Mouse (Mus musculus): ENCODE results near the gene Ckm.

Gene Ckm

DNA sequence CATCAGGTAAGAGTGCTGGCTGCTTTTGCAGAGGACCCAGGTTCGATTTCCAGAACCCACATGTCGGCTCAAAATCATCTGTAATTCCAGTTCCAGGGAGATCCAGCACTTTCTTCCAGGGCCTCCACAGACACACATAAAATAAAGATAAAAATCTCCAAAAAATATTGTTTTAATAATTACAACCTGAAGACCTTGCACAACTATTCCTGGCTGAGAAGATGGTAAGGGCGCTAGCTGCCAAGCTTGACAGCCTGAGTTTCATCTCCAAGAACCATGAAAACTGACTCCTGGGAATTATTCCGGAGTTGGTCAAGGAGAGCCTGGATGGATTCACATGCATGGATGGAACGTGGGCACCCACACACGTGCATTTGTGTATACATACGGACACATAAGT is at the start of gene Ckm:
TSS of gene Ckm (plus strand) at position 301 of the 400 bp plus-strand sequence.
- in situ Hi-C loops (cut with MseI, MboI): no loop called here

- in situ Hi-C loops (cut with MseI, MboI): no loop called here
Measured at GRCm38 (mm10) chr7:19354991-19355390, 49.6 kb upstream of the Ckm start.

DNA sequence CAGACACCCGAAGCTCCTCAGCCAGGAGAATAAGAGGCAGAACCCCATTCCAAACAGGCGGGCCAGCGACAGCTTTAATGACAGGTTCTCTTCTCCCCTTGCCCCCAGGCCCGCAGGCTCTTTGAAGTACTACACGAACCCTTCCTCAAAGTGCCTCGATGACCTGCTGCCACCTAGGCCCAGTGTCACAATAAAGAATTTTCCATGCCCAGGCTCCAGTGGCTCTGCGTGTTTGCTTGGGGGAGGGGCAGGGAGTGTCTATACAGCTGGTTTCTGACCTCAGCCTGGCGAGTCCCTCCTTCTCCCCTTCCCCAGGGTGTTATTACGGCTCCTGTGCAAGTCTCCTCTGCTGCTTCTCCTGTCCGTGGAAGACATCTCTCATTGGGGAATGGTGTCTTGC is 48.3 kb upstream of the Ckm start:
- in situ Hi-C loops (cut with MseI, MboI): no loop called here

DNA sequence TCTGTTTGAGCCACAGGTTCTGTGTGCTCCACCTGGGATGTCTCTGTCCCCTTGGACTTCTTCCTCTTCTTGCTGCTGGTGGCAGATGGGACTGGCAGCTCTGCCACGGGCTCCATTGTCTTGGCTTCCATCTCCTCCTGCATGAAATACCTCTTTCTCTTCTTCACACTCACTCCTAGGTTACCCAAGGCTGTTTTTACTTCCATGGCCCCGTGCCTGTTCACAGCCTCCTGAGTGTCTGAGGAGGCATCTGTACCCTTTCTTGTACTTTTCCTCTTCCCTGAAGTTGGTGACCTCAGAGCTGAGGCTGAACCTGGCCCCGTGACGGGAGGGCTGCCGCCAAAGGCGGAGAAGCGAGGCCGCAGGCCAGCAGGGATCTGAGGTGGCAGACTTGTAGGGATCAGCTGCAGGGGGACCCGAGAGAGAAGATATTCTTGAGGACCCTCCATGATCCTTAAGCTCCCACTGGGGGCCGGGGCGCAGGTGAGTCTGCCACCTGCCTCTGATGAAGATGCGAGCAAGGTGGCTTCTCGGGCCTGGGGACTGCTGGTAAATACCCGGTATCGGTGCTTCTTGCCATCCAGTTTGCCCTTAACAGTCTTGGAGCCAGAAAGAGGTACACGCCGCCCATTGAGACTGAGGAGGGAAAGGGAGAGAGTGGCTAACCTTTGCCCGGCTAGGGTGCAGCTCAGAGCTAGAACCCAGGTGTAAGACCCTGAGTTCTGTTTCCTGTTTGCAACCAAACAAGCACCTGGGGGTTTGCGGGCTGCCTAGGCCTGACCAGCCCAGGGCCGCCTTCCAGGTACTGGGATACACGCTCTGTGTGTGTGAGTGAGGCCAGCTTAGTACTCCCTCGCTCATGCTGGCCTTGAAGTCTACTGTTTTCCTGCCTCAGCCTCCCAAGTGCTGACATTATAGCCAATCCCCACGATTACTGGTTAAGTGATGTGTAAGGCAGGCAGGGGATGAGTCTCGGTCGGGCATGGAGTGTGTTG is 46.9 kb upstream of the Ckm start:
- in situ Hi-C loops (cut with MseI, MboI): no loop called here

- in situ Hi-C loops (cut with MseI, MboI): no loop called here
Measured at GRCm38 (mm10) chr7:19358634-19359033, 45.9 kb upstream of the Ckm start.

DNA sequence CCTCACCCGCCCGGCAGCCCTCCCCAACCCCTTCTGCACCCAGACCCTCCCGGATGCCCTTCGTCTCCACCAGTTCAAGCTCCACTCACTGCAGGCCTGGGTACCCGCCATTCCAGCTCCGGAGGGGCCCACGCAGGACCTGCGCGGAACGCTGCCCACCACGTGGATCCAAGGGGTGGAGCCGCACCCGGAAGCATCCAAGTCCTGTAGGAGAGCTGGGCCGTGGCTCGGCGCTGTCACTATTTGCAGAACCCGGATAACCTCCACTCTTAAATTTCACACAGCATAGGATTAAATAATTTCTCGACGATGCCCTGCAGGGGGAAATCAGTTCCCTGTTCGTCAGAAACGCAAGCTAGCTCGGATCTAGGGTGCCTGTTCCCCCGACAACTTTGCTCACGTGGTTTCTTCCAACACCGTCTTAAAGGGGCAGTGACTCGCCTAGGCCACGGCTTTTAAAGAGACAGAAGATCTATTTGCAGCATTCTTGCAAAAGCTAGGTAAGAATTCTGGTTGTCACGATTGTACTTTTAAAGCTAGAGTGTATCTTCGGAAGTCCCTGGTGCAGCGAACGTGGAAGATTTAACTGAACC is 45.2 kb upstream of the Ckm start, which contains the start of the genes Cd3eap and Ppp1r13l:
TSS of gene Cd3eap (minus strand) at position 185 of the 593 bp plus-strand sequence.
TSS of gene Ppp1r13l (plus strand) at position 451 of the 593 bp plus-strand sequence.
- in situ Hi-C loops (cut with MseI, MboI): no loop called here

GRCm38 (mm10) chr7:19359892-19360641 is 44.5 kb upstream of the Ckm start:
- in situ Hi-C loops (cut with MseI, MboI): no loop called here

GRCm38 (mm10) chr7:19360944-19361343 is 43.6 kb upstream of the Ckm start:
- in situ Hi-C loops (cut with MseI, MboI): no loop called here

- in situ Hi-C loops (cut with MseI, MboI): no loop called here
Measured at GRCm38 (mm10) chr7:19361720-19362119, 42.9 kb upstream of the Ckm start.

DNA sequence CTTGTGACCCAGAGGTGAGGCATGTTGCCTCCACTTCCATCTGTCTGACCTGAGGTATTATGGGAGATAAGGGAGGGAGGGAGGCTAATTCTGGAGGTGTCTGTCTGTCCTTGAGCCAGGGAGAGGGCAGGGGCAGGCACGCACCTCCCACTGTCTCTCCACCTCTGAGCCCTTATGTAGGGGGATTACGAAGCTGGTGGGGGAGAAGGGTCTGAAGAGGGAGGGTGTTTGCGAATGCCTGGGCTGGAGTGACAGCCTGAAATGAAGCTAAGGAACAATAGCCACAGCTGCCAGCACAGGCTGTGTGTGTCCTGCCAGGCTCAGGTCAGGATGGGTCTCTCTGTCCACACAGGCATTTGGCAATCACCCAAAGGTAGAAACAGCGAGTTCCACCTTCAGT is 42.3 kb upstream of the Ckm start:
- in situ Hi-C loops (cut with MseI, MboI): no loop called here

DNA sequence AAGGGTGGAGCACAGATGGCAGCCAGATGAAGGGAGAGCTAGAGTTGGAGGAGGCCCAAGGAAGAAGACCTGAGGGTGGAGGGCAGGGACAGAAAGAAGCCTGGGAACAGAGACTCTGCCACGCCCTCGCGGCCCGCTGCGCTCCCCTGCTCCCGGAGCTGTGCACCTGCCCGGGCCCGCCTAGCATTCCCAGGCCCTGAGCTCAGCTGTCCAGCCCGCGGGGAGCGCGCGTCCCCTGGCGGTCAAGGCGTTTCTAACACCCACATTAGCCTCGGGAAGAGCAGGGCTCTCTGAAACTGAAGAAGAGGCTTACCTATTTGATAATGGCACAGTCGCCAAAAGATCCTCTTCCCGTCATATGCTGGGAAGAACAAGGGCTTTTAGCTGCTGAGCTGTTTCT is 40.7 kb upstream of the Ckm start:
- in situ Hi-C loops (cut with MseI, MboI): no loop called here

GRCm38 (mm10) chr7:19365376-19365775 is 39.2 kb upstream of the Ckm start:
- in situ Hi-C loops (cut with MseI, MboI): no loop called here

DNA sequence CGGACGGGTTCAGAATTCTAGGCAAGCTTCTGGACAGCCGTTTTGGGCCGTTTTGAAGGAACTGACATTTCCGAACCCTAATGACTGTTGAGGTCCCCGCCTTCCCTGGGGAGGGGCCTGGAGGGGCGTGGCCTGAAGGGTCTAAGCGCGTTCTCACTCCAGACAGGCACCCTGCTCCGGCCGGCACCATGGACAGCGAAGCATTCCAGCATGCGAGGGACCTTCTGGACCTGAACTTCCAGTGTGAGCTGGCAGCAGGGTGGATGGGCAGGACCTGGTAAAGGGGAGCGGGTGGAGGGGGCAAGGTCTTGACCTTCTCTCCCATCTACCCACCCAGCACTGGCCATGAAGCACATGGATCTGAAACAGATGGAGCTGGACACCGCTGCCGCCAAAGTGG is 36.2 kb upstream of the Ckm start:
- in situ Hi-C loops (cut with MseI, MboI): no loop called here

- in situ Hi-C loops (cut with MseI, MboI): no loop called here
Measured at GRCm38 (mm10) chr7:19369823-19370425, 34.7 kb upstream of the Ckm start.

DNA sequence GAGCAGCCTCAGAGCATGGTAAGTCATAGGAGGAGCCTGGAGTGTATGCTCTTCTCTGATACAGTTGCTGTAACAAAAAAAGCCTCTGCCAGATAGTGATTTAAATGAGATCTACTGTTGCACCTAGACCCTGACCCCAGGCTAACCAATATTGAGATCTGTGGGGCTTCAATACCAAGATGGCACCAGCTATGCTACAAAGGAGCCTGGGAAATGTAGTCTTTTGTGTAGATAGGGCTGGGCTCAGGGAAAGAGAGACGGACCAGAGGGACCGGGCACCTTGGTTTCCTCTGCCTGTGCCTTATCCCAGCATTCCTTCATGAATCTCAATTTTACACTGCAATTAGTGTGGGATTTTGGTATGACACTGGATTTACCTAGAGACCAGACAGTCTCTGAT is 31.2 kb upstream of the Ckm start:
- in situ Hi-C loops (cut with MseI, MboI): no loop called here

DNA sequence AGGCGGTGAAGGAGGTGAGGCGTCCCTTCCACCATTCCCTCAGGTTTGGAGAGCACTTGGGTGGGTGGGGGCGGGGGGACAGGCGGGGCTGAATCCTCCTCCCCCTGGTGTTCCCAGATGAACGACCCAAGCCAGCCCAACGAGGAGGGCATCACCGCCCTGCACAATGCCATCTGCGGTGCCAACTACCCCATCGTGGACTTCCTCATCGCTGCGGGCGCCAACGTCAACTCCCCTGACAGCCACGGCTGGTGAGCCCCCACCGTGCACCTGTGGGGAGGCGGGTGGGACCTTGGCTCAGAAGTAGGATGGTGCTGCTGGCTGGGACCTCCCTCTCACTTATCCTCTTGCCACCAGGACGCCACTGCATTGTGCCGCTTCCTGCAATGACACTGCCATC is 29.2 kb upstream of the Ckm start:
- in situ Hi-C loops (cut with MseI, MboI): no loop called here

- in situ Hi-C loops (cut with MseI, MboI): no loop called here
Measured at GRCm38 (mm10) chr7:19376019-19376418, 28.6 kb upstream of the Ckm start.

DNA sequence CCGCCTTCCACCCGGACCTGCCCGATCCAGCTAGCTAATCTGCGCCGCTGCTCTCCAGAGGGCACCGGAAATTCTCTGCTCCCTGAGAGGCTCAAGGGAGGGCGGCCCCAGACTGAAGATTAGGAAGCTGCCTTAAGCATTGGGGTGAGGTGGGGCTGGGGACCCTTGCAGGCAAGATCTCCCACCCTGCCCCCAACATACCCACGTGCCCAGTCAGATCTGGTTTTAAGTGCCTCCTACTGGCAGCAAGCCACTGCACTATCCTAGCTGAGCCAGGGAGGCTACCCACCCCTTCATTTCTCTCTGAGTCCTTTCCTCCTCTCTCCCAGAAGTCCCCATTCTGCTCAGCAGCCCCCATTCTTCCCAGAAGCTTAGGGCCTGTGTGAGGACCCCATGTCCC is 26.5 kb upstream of the Ckm start:
- in situ Hi-C loops (cut with MseI, MboI): no loop called here

GRCm38 (mm10) chr7:19381377-19382165 is 23.0 kb upstream of the Ckm start, which contains the start of gene Ercc2:
Gene Ercc2, plus strand, starts transcription at chr7:19382010.
- in situ Hi-C loops (cut with MseI, MboI): no loop called here

DNA sequence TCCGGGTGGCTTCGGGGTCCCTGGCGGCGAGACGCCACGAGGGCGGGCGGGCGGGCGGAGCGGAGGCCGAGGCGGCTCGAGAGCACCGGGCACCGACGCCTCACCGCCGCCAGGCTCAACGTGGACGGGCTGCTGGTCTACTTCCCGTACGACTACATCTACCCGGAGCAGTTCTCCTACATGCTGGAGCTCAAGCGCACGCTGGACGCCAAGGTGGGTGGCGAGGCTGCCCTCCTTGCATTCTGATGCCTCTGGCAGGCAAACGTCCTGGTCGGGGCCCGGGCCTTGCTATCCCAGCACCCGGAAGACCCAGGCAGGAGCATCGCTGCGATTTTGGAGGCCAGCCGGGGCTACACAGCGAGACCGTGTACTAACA is 22.4 kb upstream of the Ckm start:
- in situ Hi-C loops (cut with MseI, MboI): no loop called here

DNA sequence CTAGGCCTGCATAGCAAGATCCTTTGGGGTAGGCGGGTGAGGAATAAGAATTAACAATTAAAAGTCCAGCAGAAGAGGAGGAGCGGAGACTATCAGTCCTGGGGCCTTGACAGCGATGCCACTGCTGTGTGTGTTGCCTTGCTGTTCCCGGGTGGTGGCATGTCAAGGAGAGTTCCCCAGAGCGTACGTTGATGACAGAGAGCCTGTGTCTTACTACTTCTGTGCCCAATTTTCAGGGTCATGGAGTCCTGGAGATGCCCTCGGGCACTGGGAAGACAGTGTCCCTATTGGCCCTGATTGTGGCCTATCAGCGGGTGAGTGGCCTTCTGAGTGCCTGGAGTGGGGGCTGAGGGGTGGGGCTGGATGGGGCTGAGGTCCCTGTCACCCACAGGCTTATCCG is 20.9 kb upstream of the Ckm start:
- in situ Hi-C loops (cut with MseI, MboI): no loop called here

Data from mouse trophoblast stem cell (cell line).